Mouse (Mus musculus) urinary bladder, adult 2 months (tissue): ENCODE results near the gene Ak4. TPM values are rescaled to one million over a fixed set of nuclear protein-coding genes. Genes with fewer than 3 reads are reported as not detected.

Source experiments
- DNase-seq: peaks from one replicate; pipeline ENCODE4 v3.0.0; 2022; ENCODE audit warnings: low spot score
- polyA plus RNA-seq: library from polyadenylated mRNA; depleted of rRNA; stranded (reverse); fragments of >200 nt; gene quantifications from 2 replicates; pipeline ENCODE4 v1.2.3, GENCODE M21; 2012

Gene Ak4
- polyA plus RNA-seq, 1 experiment = 9.5 TPM

- no peak for DNase-seq
These were observed 40.3 kb downstream of the Ak4 start for GRCm38 (mm10) chr4:101459358-101459757.

- no peak for DNase-seq
These were observed 41.0 kb downstream of the Ak4 start for GRCm38 (mm10) chr4:101460114-101460513.

GRCm38 (mm10) chr4:101462065-101462464 lies 43.0 kb downstream of the Ak4 start:
- no peak for DNase-seq

GRCm38 (mm10) chr4:101466264-101466663 lies 47.2 kb downstream of the Ak4 start:
- DNase-seq = no peak

- no peak for DNase-seq
These were observed 50.2 kb downstream of the Ak4 start for GRCm38 (mm10) chr4:101469242-101469641.

- no peak for DNase-seq
These were observed 51.5 kb downstream of the Ak4 start for GRCm38 (mm10) chr4:101470543-101470942.

GRCm38 (mm10) chr4:101472767-101473166 lies 53.7 kb downstream of the Ak4 start:
- DNase-seq = no peak

GRCm38 (mm10) chr4:101490320-101490917 lies 71.3 kb downstream of the Ak4 start:
- DNase-seq = no peak

GRCm38 (mm10) chr4:101491704-101492103 lies 72.6 kb downstream of the Ak4 start:
- no peak for DNase-seq

GRCm38 (mm10) chr4:101493611-101494197 lies 74.6 kb downstream of the Ak4 start:
- DNase-seq = no peak

- DNase-seq = no peak
These were observed 77.1 kb downstream of the Ak4 start for GRCm38 (mm10) chr4:101496188-101496533.

GRCm38 (mm10) chr4:101496534-101497237 lies 77.6 kb downstream of the Ak4 start, which contains the start of gene Dnajc6:
TSS of gene Dnajc6 (plus strand) at chr4:101496648.
- no peak for DNase-seq

GRCm38 (mm10) chr4:101497336-101497735 lies 78.3 kb downstream of the Ak4 start:
- no peak for DNase-seq

- no peak for DNase-seq
These were observed 85.5 kb downstream of the Ak4 start for GRCm38 (mm10) chr4:101504470-101505007.

- DNase-seq = no peak
These were observed 86.9 kb downstream of the Ak4 start for GRCm38 (mm10) chr4:101505966-101506365.

- no peak for DNase-seq
These were observed 87.3 kb downstream of the Ak4 start for GRCm38 (mm10) chr4:101506372-101506771.

GRCm38 (mm10) chr4:101507571-101508422 lies 88.7 kb downstream of the Ak4 start:
- no peak for DNase-seq

GRCm38 (mm10) chr4:101508431-101508830 lies 89.4 kb downstream of the Ak4 start:
- no peak for DNase-seq

GRCm38 (mm10) chr4:101508851-101509577 lies 89.9 kb downstream of the Ak4 start:
- no peak for DNase-seq

GRCm38 (mm10) chr4:101510111-101510903 lies 91.2 kb downstream of the Ak4 start:
- DNase-seq = no peak

- DNase-seq = no peak
These were observed 91.8 kb downstream of the Ak4 start for GRCm38 (mm10) chr4:101510904-101511210.
